Mouse (Mus musculus): Measurements from ENCODE around the gene Prr15l.

Prr15l gene

GRCm38 (mm10) chr11:96928088-96928487, at the start of gene Prr15l:
Prr15l (plus strand) TSS chr11:96928104.
- DNase-seq = no peak

GRCm38 (mm10) chr11:96878715-96879114, 49.2 kb upstream of the Prr15l start:
- no peak for DNase-seq

GRCm38 (mm10) chr11:96879359-96879758, 48.5 kb upstream of the Prr15l start:
- DNase-seq = no peak

GRCm38 (mm10) chr11:96880296-96880695, 47.6 kb upstream of the Prr15l start:
- DNase-seq = no peak

- DNase-seq = no peak
These were observed 42.0 kb upstream of the Prr15l start for GRCm38 (mm10) chr11:96885901-96886340.

GRCm38 (mm10) chr11:96886942-96887546, 40.9 kb upstream of the Prr15l start:
- peak; percentile 29 to 37 for DNase-seq

- no peak for DNase-seq
These were observed 35.9 kb upstream of the Prr15l start for GRCm38 (mm10) chr11:96891784-96892527.

GRCm38 (mm10) chr11:96893203-96893842, 34.6 kb upstream of the Prr15l start:
- no peak for DNase-seq

GRCm38 (mm10) chr11:96895886-96896285, 32.0 kb upstream of the Prr15l start:
- DNase-seq = no peak

- DNase-seq = no peak
These were observed 28.2 kb upstream of the Prr15l start for GRCm38 (mm10) chr11:96899449-96900306.

GRCm38 (mm10) chr11:96901332-96901731, 26.6 kb upstream of the Prr15l start:
- no peak for DNase-seq

GRCm38 (mm10) chr11:96902639-96903635, 25.0 kb upstream of the Prr15l start:
- DNase-seq = peak in 1 of 2 experiments; percentile 33

GRCm38 (mm10) chr11:96906431-96907161, 21.3 kb upstream of the Prr15l start:
- DNase-seq = no peak

GRCm38 (mm10) chr11:96908594-96908993, 19.3 kb upstream of the Prr15l start:
- no peak for DNase-seq

- peak; percentile 84 to 85 for DNase-seq
These were observed 17.9 kb upstream of the Prr15l start for GRCm38 (mm10) chr11:96910003-96910402.

GRCm38 (mm10) chr11:96912682-96913081, 15.2 kb upstream of the Prr15l start:
- no peak for DNase-seq

- peak; percentile 98 to 99 for DNase-seq
These were observed 11.6 kb upstream of the Prr15l start, which contains the start of gene Cdk5rap3 for GRCm38 (mm10) chr11:96916044-96916884. Cdk5rap3 (minus strand) TSS chr11:96916496.

GRCm38 (mm10) chr11:96916885-96917396, 11.0 kb upstream of the Prr15l start:
- DNase-seq = no peak

- no peak for DNase-seq
These were observed 10.5 kb upstream of the Prr15l start for GRCm38 (mm10) chr11:96917415-96917814.

- DNase-seq = no peak
These were observed 8.9 kb upstream of the Prr15l start for GRCm38 (mm10) chr11:96919003-96919402.
